Mouse (Mus musculus): ENCODE results near the gene Hdlbp. TPM values are rescaled to one million over a fixed set of nuclear protein-coding genes. Genes with fewer than 3 reads are reported as not detected.
A peak's percentile ranks its signal among the peaks of the same experiment; 100 is the strongest.

Hdlbp gene
- polyA plus RNA-seq, 1 experiment from 2014 or later: 70.8 TPM

- Histone ChIP-seq H3K4me1 (peaks cover 22% of the 10 kb centered on the region), H3K4me2 (peak overlapping the region; percentile 98), H3K36me3 (0 out of 2 replicates have a peak, but pooled peaks cover 6% of the 10 kb centered on the region), H3K27me3 (replicated peaks) (no peaks in the 10 kb centered on the region), H3K4me3 (replicated peaks) (peak overlapping the region; percentile 73), H3K9me3 (replicated peaks) (no peaks in the 10 kb centered on the region), H3K27ac (replicated peaks) (peak overlapping the region; percentile 84), H3K9ac (replicated peaks) (peak overlapping the region; percentile 71)
- ATAC-seq (ENCODE audit: low FRiP score): peak; percentile 72
- WGBS: 4% methylated on average over 18 of the region's 18 CpGs
Observed at GRCm38 (mm10) chr1:93444405-93445110, 34.1 kb downstream of the Hdlbp start.

- no peak for ATAC-seq (ENCODE audit: low FRiP score)
- H3K4me3 ChIP-seq (replicated peaks): no peak overlapping the region
- WGBS: 97% methylated on average over 1 of the region's 1 CpGs
- H3K4me1 ChIP-seq: peaks cover 7% of the 10 kb centered on the region
- H3K27me3 ChIP-seq (replicated peaks): no peaks in the 10 kb centered on the region
- peaks cover 41% of the 10 kb centered on the region for H3K36me3 ChIP-seq
- H3K9me3 ChIP-seq (replicated peaks): no peaks in the 10 kb centered on the region
- no peak overlapping the region for H3K4me2 ChIP-seq
- H3K9ac ChIP-seq (replicated peaks): no peak overlapping the region
- H3K27ac ChIP-seq (replicated peaks): no peak overlapping the region
Observed at GRCm38 (mm10) chr1:93439321-93439720, 39.3 kb downstream of the Hdlbp start.

GRCm38 (mm10) chr1:93432087-93432486 lies 46.5 kb downstream of the Hdlbp start:
- Histone ChIP-seq H3K9me3 (replicated peaks) (no peaks in the 10 kb centered on the region), H3K4me2 (no peak overlapping the region), H3K27ac (replicated peaks) (no peak overlapping the region), H3K4me1 (no peaks in the 10 kb centered on the region), H3K9ac (replicated peaks) (no peak overlapping the region), H3K27me3 (replicated peaks) (no peaks in the 10 kb centered on the region), H3K36me3 (peaks cover 54% of the 10 kb centered on the region), H3K4me3 (replicated peaks) (no peak overlapping the region)
- WGBS: 92% methylated on average over 6 of the region's 6 CpGs
- ATAC-seq (ENCODE audit: low FRiP score): no peak

- Histone ChIP-seq H3K4me3 (replicated peaks) (no peak overlapping the region), H3K4me2 (no peak overlapping the region), H3K9me3 (replicated peaks) (no peaks in the 10 kb centered on the region), H3K4me1 (0 out of 2 replicates have a peak, but pooled peaks cover 4% of the 10 kb centered on the region), H3K27me3 (replicated peaks) (no peaks in the 10 kb centered on the region), H3K9ac (replicated peaks) (no peak overlapping the region), H3K27ac (replicated peaks) (no peak overlapping the region), H3K36me3 (peaks cover 30% of the 10 kb centered on the region)
- 87% methylated on average over 4 of the region's 4 CpGs for WGBS
- ATAC-seq (ENCODE audit: low FRiP score): no peak
Observed at GRCm38 (mm10) chr1:93403403-93403802, 75.2 kb downstream of the Hdlbp start.

GRCm38 (mm10) chr1:93401191-93402052 lies 77.2 kb downstream of the Hdlbp start:
- WGBS: 27% methylated on average over 38 of the region's 38 CpGs
- 0 out of 2 replicates have a peak, but pooled peaks cover 4% of the 10 kb centered on the region for H3K4me1 ChIP-seq
- H3K9ac ChIP-seq (replicated peaks): no peak overlapping the region
- no peak overlapping the region for H3K27ac ChIP-seq (replicated peaks)
- peak overlapping the region; percentile 22 for H3K4me3 ChIP-seq (replicated peaks)
- H3K9me3 ChIP-seq (replicated peaks): no peaks in the 10 kb centered on the region
- H3K27me3 ChIP-seq (replicated peaks): no peaks in the 10 kb centered on the region
- H3K4me2 ChIP-seq: peak overlapping the region; percentile 49
- H3K36me3 ChIP-seq: peaks cover 11% of the 10 kb centered on the region
- no peak for ATAC-seq (ENCODE audit: low FRiP score)

- WGBS: 76% methylated on average over 2 of the region's 2 CpGs
- Histone ChIP-seq H3K27ac (replicated peaks) (no peak overlapping the region), H3K36me3 (no peaks in the 10 kb centered on the region), H3K4me3 (replicated peaks) (no peak overlapping the region), H3K9ac (replicated peaks) (no peak overlapping the region), H3K4me1 (no peaks in the 10 kb centered on the region), H3K9me3 (replicated peaks) (no peaks in the 10 kb centered on the region), H3K27me3 (replicated peaks) (no peaks in the 10 kb centered on the region), H3K4me2 (no peak overlapping the region)
- ATAC-seq (ENCODE audit: low FRiP score): no peak
Observed at GRCm38 (mm10) chr1:93388906-93389305, 89.7 kb downstream of the Hdlbp start.

- no peaks in the 10 kb centered on the region for H3K4me1 ChIP-seq
- no peaks in the 10 kb centered on the region for H3K27me3 ChIP-seq (replicated peaks)
- WGBS: 42% methylated on average over 2 of the region's 2 CpGs
- ATAC-seq (ENCODE audit: low FRiP score): no peak
- no peaks in the 10 kb centered on the region for H3K36me3 ChIP-seq
- H3K27ac ChIP-seq (replicated peaks): no peak overlapping the region
- H3K4me2 ChIP-seq: no peak overlapping the region
- H3K9ac ChIP-seq (replicated peaks): no peak overlapping the region
- H3K4me3 ChIP-seq (replicated peaks): no peak overlapping the region
- H3K9me3 ChIP-seq (replicated peaks): no peaks in the 10 kb centered on the region
Observed at GRCm38 (mm10) chr1:93387198-93387597, 91.4 kb downstream of the Hdlbp start.

GRCm38 (mm10) chr1:93379117-93379516 lies 99.5 kb downstream of the Hdlbp start:
- no peaks in the 10 kb centered on the region for H3K36me3 ChIP-seq
- no peaks in the 10 kb centered on the region for H3K4me1 ChIP-seq
- H3K27me3 ChIP-seq (replicated peaks): no peaks in the 10 kb centered on the region
- H3K4me3 ChIP-seq (replicated peaks): no peak overlapping the region
- no peak overlapping the region for H3K27ac ChIP-seq (replicated peaks)
- no peaks in the 10 kb centered on the region for H3K9me3 ChIP-seq (replicated peaks)
- WGBS: 78% methylated on average over 5 of the region's 5 CpGs
- no peak overlapping the region for H3K9ac ChIP-seq (replicated peaks)
- no peak overlapping the region for H3K4me2 ChIP-seq
- no peak for ATAC-seq (ENCODE audit: low FRiP score)

- Histone ChIP-seq H3K36me3 (no peaks in the 10 kb centered on the region), H3K9me3 (replicated peaks) (no peaks in the 10 kb centered on the region), H3K4me2 (no peak overlapping the region), H3K27me3 (replicated peaks) (no peaks in the 10 kb centered on the region), H3K27ac (replicated peaks) (no peak overlapping the region), H3K9ac (replicated peaks) (no peak overlapping the region), H3K4me3 (replicated peaks) (no peak overlapping the region), H3K4me1 (no peaks in the 10 kb centered on the region)
- no peak for ATAC-seq (ENCODE audit: low FRiP score)
- 78% methylated on average over 5 of the region's 5 CpGs for WGBS
Observed at GRCm38 (mm10) chr1:93377307-93377706, 101.3 kb downstream of the Hdlbp start.

GRCm38 (mm10) chr1:93373665-93374064 lies 105.0 kb downstream of the Hdlbp start, which contains the start of gene Ano7:
Gene Ano7, plus strand, starts transcription at chr1:93373930.
- no peak within 1 kb of the TSS for H3K4me2 ChIP-seq
- ATAC-seq (ENCODE audit: low FRiP score): no peak

GRCm38 (mm10) chr1:93365641-93366040 lies 113.0 kb downstream of the Hdlbp start:
- H3K4me1 ChIP-seq: no peaks in the 10 kb centered on the region
- H3K4me2 ChIP-seq: no peak overlapping the region
- no peaks in the 10 kb centered on the region for H3K9me3 ChIP-seq (replicated peaks)
- H3K27me3 ChIP-seq (replicated peaks): no peaks in the 10 kb centered on the region
- peaks cover 62% of the 10 kb centered on the region for H3K36me3 ChIP-seq
- H3K9ac ChIP-seq (replicated peaks): no peak overlapping the region
- ATAC-seq (ENCODE audit: low FRiP score): no peak
- H3K27ac ChIP-seq (replicated peaks): no peak overlapping the region
- H3K4me3 ChIP-seq (replicated peaks): no peak overlapping the region
- 97% methylated on average over 6 of the region's 6 CpGs for WGBS

More at GRCm38 (mm10) chr1:93373665-93374064, 105.0 kb downstream of the Hdlbp start, which contains the start of gene Ano7:
- no peak within 1 kb of the TSS for H3K9ac ChIP-seq (replicated peaks)
- no peaks in the 10 kb centered on the region for H3K4me1 ChIP-seq
- H3K27me3 ChIP-seq (replicated peaks): no peaks in the 10 kb centered on the region
- no peaks in the 10 kb centered on the region for H3K36me3 ChIP-seq
- no peak within 1 kb of the TSS for H3K4me3 ChIP-seq (replicated peaks)
- no peak within 1 kb of the TSS for H3K27ac ChIP-seq (replicated peaks)
- 79% methylated on average over 4 of the region's 4 CpGs for WGBS
- H3K9me3 ChIP-seq (replicated peaks): no peaks in the 10 kb centered on the region

- Histone ChIP-seq H3K36me3 (peaks cover 83% of the 10 kb centered on the region), H3K4me3 (replicated peaks) (no peak overlapping the region), H3K9me3 (replicated peaks) (no peaks in the 10 kb centered on the region), H3K4me1 (no peaks in the 10 kb centered on the region), H3K4me2 (no peak overlapping the region), H3K27me3 (replicated peaks) (no peaks in the 10 kb centered on the region), H3K9ac (replicated peaks) (no peak overlapping the region), H3K27ac (replicated peaks) (no peak overlapping the region)
- WGBS: 97% methylated on average over 4 of the region's 4 CpGs
- ATAC-seq (ENCODE audit: low FRiP score): no peak
Observed at GRCm38 (mm10) chr1:93362661-93363060, 116.0 kb downstream of the Hdlbp start.

Data from neural tube, embryonic 15.5 days (tissue).